Mouse (Mus musculus) embryonic facial prominence, embryonic 13.5 days (tissue): Measurements from ENCODE around the gene Parp14. TPM values are rescaled to one million over a fixed set of nuclear protein-coding genes. Genes with fewer than 3 reads are reported as not detected.

Source experiments
- ATAC-seq: fragments of 200-750 bp; cut with Nextera tagmentation; 2 replicates; pipeline ENCODE4 v1.8.0; 2017; ENCODE audit warnings: low read depth; ENCODE audit not compliant: insufficient number of reproducible peaks, insufficient read depth, low FRiP score, low TSS enrichment
- H3K27ac ChIP-seq: fragments of 300-500 bp; sonication (generic); 2 replicates; pipeline ENCODE4 v1.5.1; 2015; ENCODE audit warnings: moderate library complexity, mild to moderate bottlenecking, inconsistent platforms
- H3K27me3 ChIP-seq: fragments of 300-500 bp; sonication (generic); 2 replicates; pipeline ENCODE4 v1.6.1; 2015; ENCODE audit warnings: mild to moderate bottlenecking, inconsistent platforms
- H3K36me3 ChIP-seq: fragments of 300-500 bp; sonication (generic); 2 replicates; pipeline ENCODE4 v1.6.1; 2015; ENCODE audit warnings: mild to moderate bottlenecking, inconsistent platforms
- H3K4me1 ChIP-seq: fragments of 300-500 bp; sonication (generic); 2 replicates; pipeline ENCODE4 v1.6.1; 2015; ENCODE audit warnings: inconsistent platforms
- H3K4me2 ChIP-seq: fragments of 300-500 bp; sonication (generic); 2 replicates; pipeline ENCODE4 v1.6.1; 2015; ENCODE audit warnings: moderate library complexity, mild to moderate bottlenecking, inconsistent platforms
- H3K4me3 ChIP-seq: fragments of 300-500 bp; sonication (generic); 2 replicates; pipeline ENCODE4 v1.5.1; 2015; ENCODE audit warnings: mild to moderate bottlenecking, inconsistent platforms
- H3K9ac ChIP-seq: fragments of 300-500 bp; sonication (generic); 2 replicates; pipeline ENCODE4 v1.6.1; 2015; ENCODE audit warnings: mild to moderate bottlenecking, inconsistent platforms
- H3K9me3 ChIP-seq: fragments of 300-500 bp; sonication (generic); 2 replicates; pipeline ENCODE4 v1.6.1; 2016; ENCODE audit warnings: inconsistent platforms
- WGBS: fragments of 180-500 bp; shearing (Covaris S2); methylation state at CpG from one replicate; pipeline ENCODE4 v1.1.7; 2015; ENCODE audit warnings: mixed read lengths; 5-methylcytosine and 5-hydroxymethylcytosine counted together
- polyA plus RNA-seq: library from polyadenylated mRNA; unstranded; fragments of >200 nt; fragmentation: Nextera tagmentation; extraction: Ambion mirVana; gene quantifications from 2 replicates; pipeline ENCODE4 v1.2.1, GENCODE M21; 2015

Parp14 gene
- polyA plus RNA-seq, 1 experiment from 2014 or later, result 0.55 TPM

- H3K4me3 ChIP-seq, result no peak overlapping the region
- ATAC-seq, result no peak
- H3K27me3 ChIP-seq, result no peaks in the 10 kb centered on the region
- H3K9me3 ChIP-seq, result no peaks in the 10 kb centered on the region
- H3K4me2 ChIP-seq, result no peak overlapping the region
- peaks cover 12% of the 10 kb centered on the region for H3K4me1 ChIP-seq
- H3K27ac ChIP-seq, result no peak overlapping the region
- peaks cover 20% of the 10 kb centered on the region for H3K36me3 ChIP-seq
- 87% methylated on average over 3 of the region's 3 CpGs for WGBS
- H3K9ac ChIP-seq, result no peak overlapping the region
Measured at GRCm38 (mm10) chr16:35813119-35813518, 58.2 kb downstream of the Parp14 start.

- H3K9ac ChIP-seq, result no peak overlapping the region
- no peak for ATAC-seq
- H3K4me2 ChIP-seq, result no peak overlapping the region
- H3K27ac ChIP-seq, result no peak overlapping the region
- no peaks in the 10 kb centered on the region for H3K27me3 ChIP-seq
- WGBS, result 93% methylated on average over 2 of the region's 2 CpGs
- no peaks in the 10 kb centered on the region for H3K9me3 ChIP-seq
- peaks cover 14% of the 10 kb centered on the region for H3K36me3 ChIP-seq
- no peaks in the 10 kb centered on the region for H3K4me1 ChIP-seq
- no peak overlapping the region for H3K4me3 ChIP-seq
Measured at GRCm38 (mm10) chr16:35808838-35809237, 62.5 kb downstream of the Parp14 start.

GRCm38 (mm10) chr16:35807663-35807992 is 63.7 kb downstream of the Parp14 start:
- 91% methylated on average over 4 of the region's 4 CpGs for WGBS
- H3K4me1 ChIP-seq, result no peaks in the 10 kb centered on the region

GRCm38 (mm10) chr16:35806973-35807662 is 64.2 kb downstream of the Parp14 start:
- 87% methylated on average over 6 of the region's 6 CpGs for WGBS
- no peak overlapping the region for H3K4me3 ChIP-seq
- H3K4me1 ChIP-seq, result no peaks in the 10 kb centered on the region
- no peak overlapping the region for H3K4me2 ChIP-seq
- no peak overlapping the region for H3K27ac ChIP-seq
- peaks cover 14% of the 10 kb centered on the region for H3K36me3 ChIP-seq
- no peaks in the 10 kb centered on the region for H3K9me3 ChIP-seq
- no peaks in the 10 kb centered on the region for H3K27me3 ChIP-seq
- ATAC-seq, result no peak
- H3K9ac ChIP-seq, result no peak overlapping the region

More at GRCm38 (mm10) chr16:35807663-35807992, 63.7 kb downstream of the Parp14 start:
- Histone ChIP-seq H3K36me3 (peaks cover 14% of the 10 kb centered on the region), H3K4me2 (no peak overlapping the region), H3K4me3 (no peak overlapping the region), H3K9me3 (no peaks in the 10 kb centered on the region), H3K9ac (no peak overlapping the region), H3K27me3 (no peaks in the 10 kb centered on the region), H3K27ac (no peak overlapping the region)
- ATAC-seq, result no peak

GRCm38 (mm10) chr16:35803723-35804122 is 67.6 kb downstream of the Parp14 start:
- Histone ChIP-seq H3K9ac (no peak overlapping the region), H3K27me3 (no peaks in the 10 kb centered on the region), H3K27ac (no peak overlapping the region), H3K4me3 (no peak overlapping the region), H3K9me3 (peaks cover 4% of the 10 kb centered on the region; the same call in 1 of the 2 replicates), H3K36me3 (peaks cover 23% of the 10 kb centered on the region), H3K4me1 (no peaks in the 10 kb centered on the region), H3K4me2 (no peak overlapping the region)
- no peak for ATAC-seq
- 86% methylated on average over 4 of the region's 4 CpGs for WGBS

- H3K4me1 ChIP-seq, result no peaks in the 10 kb centered on the region
- peaks cover 4% of the 10 kb centered on the region; the same call in 1 of the 2 replicates for H3K9me3 ChIP-seq
- H3K4me2 ChIP-seq, result no peak overlapping the region
- H3K27ac ChIP-seq, result no peak overlapping the region
- no peak overlapping the region for H3K4me3 ChIP-seq
- H3K9ac ChIP-seq, result no peak overlapping the region
- H3K36me3 ChIP-seq, result peaks cover 30% of the 10 kb centered on the region
- WGBS, result 90% methylated on average over 7 of the region's 7 CpGs
- ATAC-seq, result no peak
- no peaks in the 10 kb centered on the region for H3K27me3 ChIP-seq
Measured at GRCm38 (mm10) chr16:35802163-35802562, 69.2 kb downstream of the Parp14 start.

- no peak for ATAC-seq
Measured at GRCm38 (mm10) chr16:35791962-35792521, 79.3 kb downstream of the Parp14 start.

GRCm38 (mm10) chr16:35788330-35788729 is 83.0 kb downstream of the Parp14 start:
- Histone ChIP-seq H3K27me3 (no peaks in the 10 kb centered on the region), H3K27ac (no peak overlapping the region), H3K9ac (no peak overlapping the region), H3K4me1 (no peaks in the 10 kb centered on the region), H3K9me3 (no peaks in the 10 kb centered on the region), H3K4me3 (no peak overlapping the region), H3K4me2 (no peak overlapping the region), H3K36me3 (peaks cover 35% of the 10 kb centered on the region)
- ATAC-seq, result no peak
- WGBS, result 89% methylated on average over 6 of the region's 6 CpGs

More at GRCm38 (mm10) chr16:35791962-35792521, 79.3 kb downstream of the Parp14 start:
- Histone ChIP-seq H3K27ac (no peak overlapping the region), H3K4me2 (no peak overlapping the region), H3K36me3 (peaks cover 35% of the 10 kb centered on the region), H3K4me3 (no peak overlapping the region), H3K9ac (no peak overlapping the region), H3K4me1 (no peaks in the 10 kb centered on the region), H3K9me3 (no peaks in the 10 kb centered on the region), H3K27me3 (no peaks in the 10 kb centered on the region)
- WGBS, result 81% methylated on average over 6 of the region's 6 CpGs

GRCm38 (mm10) chr16:35787568-35788189 is 83.7 kb downstream of the Parp14 start:
- no peak for ATAC-seq
- Histone ChIP-seq H3K9ac (no peak overlapping the region), H3K4me2 (no peak overlapping the region), H3K36me3 (peaks cover 31% of the 10 kb centered on the region), H3K27ac (no peak overlapping the region), H3K4me3 (no peak overlapping the region), H3K4me1 (no peaks in the 10 kb centered on the region), H3K9me3 (no peaks in the 10 kb centered on the region), H3K27me3 (no peaks in the 10 kb centered on the region)
- 90% methylated on average over 8 of the region's 8 CpGs for WGBS

GRCm38 (mm10) chr16:35787163-35787562 is 84.2 kb downstream of the Parp14 start:
- Histone ChIP-seq H3K4me2 (no peak overlapping the region), H3K4me3 (no peak overlapping the region), H3K9ac (no peak overlapping the region), H3K27me3 (no peaks in the 10 kb centered on the region), H3K4me1 (no peaks in the 10 kb centered on the region), H3K9me3 (no peaks in the 10 kb centered on the region), H3K36me3 (peaks cover 31% of the 10 kb centered on the region), H3K27ac (no peak overlapping the region)
- WGBS, result 89% methylated on average over 6 of the region's 6 CpGs
- no peak for ATAC-seq

- WGBS, result 81% methylated on average over 7 of the region's 7 CpGs
- no peak for ATAC-seq
- no peak overlapping the region for H3K9ac ChIP-seq
- no peak overlapping the region for H3K4me2 ChIP-seq
- no peaks in the 10 kb centered on the region for H3K4me1 ChIP-seq
- H3K36me3 ChIP-seq, result 0 out of 2 replicates have a peak, but pooled peaks cover 16% of the 10 kb centered on the region
- H3K27me3 ChIP-seq, result no peaks in the 10 kb centered on the region
- H3K4me3 ChIP-seq, result no peak overlapping the region
- H3K27ac ChIP-seq, result no peak overlapping the region
- no peaks in the 10 kb centered on the region for H3K9me3 ChIP-seq
Measured at GRCm38 (mm10) chr16:35784134-35784725, 87.1 kb downstream of the Parp14 start.

- no peak for ATAC-seq
- Histone ChIP-seq H3K4me1 (no peaks in the 10 kb centered on the region), H3K4me2 (no peak overlapping the region), H3K27me3 (no peaks in the 10 kb centered on the region), H3K36me3 (0 out of 2 replicates have a peak, but pooled peaks cover 9% of the 10 kb centered on the region), H3K9ac (no peak overlapping the region), H3K27ac (no peak overlapping the region), H3K9me3 (no peaks in the 10 kb centered on the region), H3K4me3 (no peak overlapping the region)
- WGBS, result 82% methylated on average over 3 of the region's 3 CpGs
Measured at GRCm38 (mm10) chr16:35783207-35783573, 88.2 kb downstream of the Parp14 start.
